Mouse (Mus musculus) T-cell, adult 2 months (primary cell): ENCODE results near the gene Gm28308.

ENCODE experiments used
- DNase-seq: peaks from one replicate; pipeline ENCODE4 v3.0.0; 2022; ENCODE audit warnings: low spot score

The Gm28308 gene

DNA sequence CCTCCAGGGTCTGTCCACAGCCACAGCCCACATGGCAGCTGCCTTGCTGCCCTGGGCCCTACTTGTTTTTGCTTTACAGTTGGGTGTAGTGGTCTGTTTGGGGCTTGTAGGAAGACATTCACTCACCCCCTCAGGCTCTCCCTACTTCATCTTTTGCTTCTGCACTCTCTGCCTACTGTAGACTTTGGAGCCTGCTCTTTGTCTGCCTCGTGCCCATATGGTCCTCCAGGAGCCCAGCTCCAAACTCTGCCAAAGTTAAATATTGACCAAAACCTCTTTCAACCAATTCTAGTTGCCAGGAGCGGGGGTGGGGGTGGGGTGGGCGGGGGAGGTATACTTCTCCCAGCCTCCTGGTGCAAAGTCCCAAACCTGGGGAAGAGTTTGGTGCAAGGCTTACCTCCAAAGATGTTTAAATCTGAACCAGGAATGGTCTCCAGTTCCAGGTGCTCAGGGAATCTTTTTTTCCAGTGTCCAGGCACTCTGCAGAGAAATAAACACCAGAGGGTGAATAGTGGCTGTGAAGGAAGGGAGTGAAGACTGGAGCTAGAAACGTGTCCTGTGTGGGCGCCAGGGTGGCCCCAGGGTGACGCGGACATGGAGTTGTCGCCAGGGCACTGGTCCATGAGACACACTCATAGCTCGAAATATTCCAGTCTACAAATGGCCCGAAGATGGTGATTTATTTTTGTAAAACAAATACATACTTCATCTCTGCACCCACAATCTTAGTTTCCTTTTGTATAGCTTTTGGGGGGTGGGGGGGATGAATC, 29.6 kb downstream of the Gm28308 start:
- no peak for DNase-seq

DNA sequence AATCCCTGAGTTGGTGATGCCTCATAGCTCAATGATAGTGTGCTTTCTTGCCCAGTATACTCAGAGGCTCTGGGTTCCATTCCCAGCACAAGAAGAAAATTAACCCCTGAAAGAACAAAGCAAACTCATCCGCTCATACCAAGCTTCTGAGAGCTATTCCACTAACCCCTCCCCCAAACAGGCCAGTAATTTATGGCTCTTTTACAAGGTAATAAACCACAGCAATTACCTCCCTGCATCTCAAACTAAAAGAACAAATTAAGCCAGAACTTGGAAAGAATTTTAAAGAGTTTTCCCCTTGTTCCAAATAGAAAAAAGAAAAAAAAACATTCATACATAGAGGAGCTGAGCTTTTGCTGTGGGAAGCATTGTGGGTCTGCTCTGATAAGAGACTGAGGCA, 30.3 kb downstream of the Gm28308 start:
- DNase-seq, result no peak

DNA sequence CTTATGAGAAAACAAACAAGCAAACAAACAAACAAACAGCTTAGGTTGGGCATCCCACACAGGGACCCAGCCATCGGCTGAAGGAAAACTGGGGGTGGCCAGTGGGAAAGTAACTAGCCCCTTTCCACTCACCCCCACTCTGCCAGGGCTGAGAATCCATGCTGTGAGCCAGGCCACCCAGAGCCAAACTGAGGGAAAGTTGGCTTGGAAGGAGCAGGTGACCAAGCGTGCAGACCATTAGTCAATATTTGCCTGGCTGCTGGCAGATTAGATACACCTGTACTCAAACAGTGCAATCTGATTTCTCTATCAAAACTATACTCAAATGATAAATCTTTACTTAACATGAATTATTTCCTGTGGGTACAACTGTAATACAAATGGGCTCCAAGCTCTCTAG, 31.1 kb downstream of the Gm28308 start:
- no peak for DNase-seq

DNA sequence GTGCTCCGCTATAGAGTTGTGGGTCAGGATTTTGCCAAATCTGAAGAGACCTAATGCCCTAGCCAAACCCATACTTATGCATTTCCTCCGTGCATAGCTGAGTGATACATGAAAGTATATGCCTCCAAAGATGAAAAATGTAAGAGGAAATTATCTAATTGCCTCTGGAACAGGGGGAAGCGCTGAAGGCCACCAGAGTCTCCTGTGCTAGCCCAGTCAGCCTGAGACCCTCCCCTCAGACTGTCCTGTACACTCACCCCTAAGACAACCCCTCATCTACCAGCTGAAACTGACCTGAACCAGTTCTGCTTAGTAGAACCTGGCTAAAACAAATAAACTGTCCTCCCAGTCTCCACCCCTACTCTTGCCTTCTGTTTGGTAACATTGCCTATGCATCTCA, 32.4 kb downstream of the Gm28308 start:
- no peak for DNase-seq

DNA sequence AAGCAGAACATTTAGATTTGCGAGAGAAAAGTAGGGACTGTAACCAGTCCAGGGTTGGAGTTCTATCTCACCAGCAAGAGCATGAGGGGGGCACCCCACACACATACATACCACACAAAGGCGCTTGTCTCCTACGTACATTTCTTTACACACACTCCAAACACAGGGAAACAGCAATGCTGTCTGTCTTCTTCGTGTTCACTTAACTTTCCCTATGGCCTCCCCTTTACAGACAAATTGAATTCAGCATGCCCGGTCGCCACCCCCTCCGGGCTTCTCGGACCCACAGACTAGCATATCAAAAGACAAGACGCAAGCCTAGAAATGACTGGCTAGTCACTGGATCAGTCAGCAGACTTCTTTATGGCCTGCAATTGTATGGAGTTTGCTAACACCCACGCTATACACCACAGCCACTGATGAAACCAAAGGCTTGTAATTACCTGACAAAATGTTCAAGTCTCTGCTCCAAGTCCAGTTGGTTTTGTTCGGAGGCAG, 32.9 kb downstream of the Gm28308 start:
- DNase-seq, result no peak

DNA sequence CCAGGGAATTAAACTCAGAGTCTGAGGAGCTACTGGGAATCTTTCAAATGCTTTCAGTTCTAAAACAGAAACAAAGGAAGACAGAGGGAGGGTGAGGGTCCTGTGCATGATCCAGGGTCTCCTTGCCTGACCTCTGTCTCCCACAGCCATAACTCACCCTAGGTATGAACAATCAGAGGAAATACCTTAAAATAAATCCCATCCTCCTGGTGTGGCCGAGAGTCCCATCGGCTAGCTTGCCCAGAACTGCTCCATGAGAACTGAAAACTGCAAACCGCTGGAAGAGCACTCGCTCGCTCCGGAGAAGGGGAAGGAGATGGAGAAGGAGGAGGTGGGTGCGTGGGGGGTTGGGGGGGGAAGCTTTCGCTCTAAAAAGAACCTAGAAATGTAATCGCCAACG, 33.4 kb downstream of the Gm28308 start:
- no peak for DNase-seq

DNA sequence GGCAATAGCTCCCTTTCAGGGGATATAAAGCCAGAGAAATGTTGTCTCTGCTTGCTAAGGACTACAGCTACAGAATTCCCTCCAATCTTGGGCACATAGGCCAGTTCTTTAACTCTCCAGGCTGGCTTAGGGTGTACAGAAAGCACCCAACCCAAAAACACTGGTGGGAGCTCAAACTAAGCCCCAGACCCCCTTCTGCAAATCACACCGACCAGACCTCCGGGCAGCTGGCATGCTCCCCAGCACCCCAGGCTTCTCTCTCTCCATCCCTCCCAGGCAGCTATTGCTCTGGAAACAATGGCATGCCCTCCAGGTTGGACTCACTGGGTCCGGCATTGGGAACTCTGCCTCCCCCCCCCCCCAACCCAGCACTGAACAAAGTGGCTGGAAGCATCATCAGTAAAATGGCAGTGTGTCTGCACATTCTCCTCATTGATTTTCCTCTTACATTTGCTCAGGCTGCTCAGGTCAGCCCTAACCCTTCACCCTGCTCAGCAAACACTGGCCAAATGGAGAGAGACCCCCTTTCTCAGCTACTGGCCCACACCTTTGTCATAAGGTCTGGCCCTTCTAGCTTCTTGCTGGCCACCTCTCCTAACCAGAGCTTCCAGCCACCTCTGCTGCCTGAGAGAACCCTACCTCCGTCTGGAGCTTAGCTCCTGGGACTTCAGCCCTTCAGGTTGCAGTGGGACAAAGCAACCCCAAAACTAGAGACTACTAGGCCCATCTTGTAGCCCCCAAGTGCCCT, 34.0 kb downstream of the Gm28308 start:
- no peak for DNase-seq

DNA sequence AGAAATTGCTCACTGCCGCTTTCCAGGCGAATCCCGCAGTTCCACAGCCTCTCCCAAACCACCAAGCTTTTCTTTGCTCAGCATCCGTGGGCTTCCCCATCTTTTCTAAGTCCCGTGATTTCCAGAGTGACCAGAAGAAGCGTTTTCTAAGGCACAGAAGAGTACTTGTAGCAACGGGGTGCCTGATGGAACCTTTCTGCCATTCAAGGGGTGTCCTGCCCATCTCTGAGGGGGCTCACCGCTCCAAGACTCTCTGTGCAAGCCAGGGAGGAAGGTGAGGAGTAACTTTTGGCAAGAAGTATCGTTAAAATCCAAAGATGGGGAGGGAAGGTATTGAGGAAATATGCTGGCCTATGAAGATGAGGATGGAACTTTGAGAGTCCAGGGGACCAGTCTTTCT, 35.3 kb downstream of the Gm28308 start:
- no peak for DNase-seq

DNA sequence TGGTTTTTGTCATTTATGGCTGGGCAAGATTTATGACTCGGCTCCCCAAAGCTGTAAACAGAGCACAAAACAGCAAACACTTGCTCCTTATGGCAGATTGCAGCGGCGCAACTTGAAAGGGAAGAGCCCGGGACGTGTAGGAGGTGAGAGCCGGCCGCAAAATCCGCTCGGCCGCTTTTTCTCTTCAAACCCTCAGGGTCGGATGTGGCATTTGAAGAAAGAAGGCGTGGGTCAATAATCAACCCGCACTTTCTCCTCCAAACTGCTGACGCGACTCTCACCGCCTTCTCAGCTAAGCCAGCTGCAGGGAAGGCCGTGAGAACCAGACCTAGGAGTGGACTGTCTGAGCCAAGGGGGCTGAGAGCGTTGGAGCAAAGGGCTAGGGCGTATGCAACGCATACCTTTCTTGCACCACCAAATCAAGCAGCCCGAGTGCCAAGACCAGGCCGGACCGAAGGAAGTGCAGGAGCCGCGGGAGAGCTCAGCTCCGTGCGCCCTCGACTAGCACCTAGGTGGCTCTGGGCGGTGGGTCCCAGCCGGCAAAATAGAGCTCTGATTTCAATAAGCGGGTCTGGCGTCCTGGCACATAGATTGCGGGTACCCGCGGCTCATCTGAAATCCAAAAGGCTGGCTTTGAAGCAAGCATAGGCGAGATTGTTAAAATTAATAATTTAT, 35.9 kb downstream of the Gm28308 start, which contains the start of gene 5730596B20Rik:
5730596B20Rik (plus strand) TSS at position 438 of the 675 bp plus-strand sequence.
- DNase-seq, result no peak

DNA sequence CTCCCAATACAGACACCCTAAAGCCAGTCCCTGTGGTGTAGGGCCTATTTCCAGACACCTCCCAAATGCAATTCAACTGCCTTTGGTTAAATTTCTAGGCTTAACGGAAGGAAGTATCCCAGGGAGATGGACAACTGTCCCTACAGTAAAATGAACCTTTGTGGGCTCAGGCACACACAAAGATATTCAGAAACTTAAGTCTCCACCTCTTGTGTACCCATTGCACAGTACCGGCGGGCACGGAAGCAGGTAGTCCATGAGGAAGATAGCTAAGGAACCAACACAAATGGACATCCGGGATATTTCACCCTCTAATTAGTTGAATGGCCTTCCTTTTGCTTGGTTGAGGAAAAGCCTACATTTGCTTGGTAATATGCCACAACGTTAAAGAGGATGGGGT, 36.7 kb downstream of the Gm28308 start:
- no peak for DNase-seq

DNA sequence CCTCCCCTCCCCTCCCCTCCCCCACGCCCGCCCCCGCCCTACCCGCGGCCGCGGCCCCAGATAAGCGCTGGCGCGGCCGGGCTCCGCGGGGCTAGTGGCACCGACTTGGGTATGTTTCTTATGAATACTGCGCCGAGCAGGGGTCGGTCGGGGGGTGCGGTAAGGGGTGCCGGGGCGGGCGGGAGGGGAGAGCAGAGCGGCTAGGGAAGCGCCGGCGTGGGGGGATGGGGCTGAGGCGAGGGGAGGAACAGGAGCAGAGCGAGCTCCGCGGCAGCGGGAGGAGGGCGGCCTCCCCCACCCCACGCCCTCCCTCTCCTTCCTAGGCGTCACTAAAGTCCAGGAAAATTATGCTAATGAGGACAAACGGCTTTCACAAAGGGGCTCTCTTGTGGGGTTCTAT, 37.3 kb downstream of the Gm28308 start:
- DNase-seq, result no peak

DNA sequence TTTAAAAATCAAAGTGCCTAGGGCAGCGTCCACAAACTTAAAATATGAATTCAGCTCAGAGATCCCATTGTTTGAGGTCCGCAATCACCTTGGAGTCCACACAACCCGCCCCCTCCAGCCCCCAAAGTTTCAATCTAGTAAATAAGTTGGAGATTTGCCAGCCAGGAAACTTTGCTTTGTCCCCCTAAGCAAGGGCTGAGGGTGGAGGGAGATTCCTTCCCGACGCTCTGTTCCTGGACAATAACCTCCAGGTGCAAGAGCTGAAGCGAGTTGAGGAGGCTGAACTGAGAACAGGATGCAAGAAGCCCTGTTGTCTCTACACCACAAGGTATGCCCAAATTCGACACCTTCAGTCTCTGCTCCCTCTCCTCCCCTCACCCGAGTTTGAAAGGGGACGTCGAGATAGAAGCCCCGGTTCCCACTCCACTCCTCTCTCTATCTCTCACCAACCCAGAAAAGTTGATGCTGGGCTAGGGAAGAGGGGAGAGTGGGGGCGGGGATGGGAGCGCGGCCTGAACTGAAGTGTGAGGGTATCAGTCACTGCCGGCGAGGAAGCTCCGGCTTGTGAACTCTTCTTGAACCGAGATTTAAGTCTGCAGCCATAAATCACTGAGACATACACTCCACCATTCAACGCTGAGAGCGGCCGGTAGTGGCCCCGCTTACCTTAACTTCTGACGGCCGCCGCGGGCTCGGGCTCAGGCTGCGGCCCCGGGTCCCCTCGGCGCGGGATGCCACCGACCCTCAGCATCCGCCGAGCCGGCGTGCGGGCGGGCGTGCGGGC, 38.0 kb downstream of the Gm28308 start:
- DNase-seq, result no peak

DNA sequence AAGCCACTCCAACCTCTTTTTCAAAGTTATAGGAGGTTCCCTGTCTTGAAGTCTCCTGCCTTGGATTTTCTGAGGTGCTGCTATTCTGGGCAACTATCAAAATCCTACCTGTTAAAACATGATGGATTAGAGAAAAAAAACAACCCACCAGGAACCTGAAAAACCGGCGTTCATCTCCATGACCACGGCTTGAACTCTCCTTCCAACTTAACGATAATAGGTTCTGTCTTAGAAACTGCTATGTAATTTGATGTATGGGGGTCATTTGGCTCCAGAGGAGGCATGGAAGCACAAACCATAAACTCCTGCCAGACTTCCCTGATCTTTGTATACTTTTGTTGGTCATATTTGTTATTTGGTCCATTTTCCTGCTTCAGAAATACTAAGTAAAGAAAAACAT, 39.5 kb downstream of the Gm28308 start:
- no peak for DNase-seq

DNA sequence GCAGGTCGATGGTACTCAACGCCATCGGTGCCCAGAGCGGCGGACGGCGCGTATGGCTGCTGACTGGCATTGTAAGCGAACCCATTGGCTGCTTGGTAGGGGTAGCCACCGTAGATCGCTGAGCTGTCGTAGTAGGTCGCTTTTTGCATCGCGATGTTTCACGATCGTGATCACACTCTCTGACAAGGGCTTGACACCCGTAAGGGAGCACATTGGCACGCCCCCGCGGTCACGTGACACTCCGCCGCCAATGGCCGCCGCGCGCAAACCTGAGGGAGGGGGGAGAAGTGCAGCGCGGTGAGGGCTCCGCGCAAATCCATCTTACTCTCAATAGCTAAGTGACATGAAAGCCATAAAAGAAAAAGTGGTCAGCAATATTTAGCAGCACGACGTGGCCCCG, 40.6 kb downstream of the Gm28308 start:
- no peak for DNase-seq

DNA sequence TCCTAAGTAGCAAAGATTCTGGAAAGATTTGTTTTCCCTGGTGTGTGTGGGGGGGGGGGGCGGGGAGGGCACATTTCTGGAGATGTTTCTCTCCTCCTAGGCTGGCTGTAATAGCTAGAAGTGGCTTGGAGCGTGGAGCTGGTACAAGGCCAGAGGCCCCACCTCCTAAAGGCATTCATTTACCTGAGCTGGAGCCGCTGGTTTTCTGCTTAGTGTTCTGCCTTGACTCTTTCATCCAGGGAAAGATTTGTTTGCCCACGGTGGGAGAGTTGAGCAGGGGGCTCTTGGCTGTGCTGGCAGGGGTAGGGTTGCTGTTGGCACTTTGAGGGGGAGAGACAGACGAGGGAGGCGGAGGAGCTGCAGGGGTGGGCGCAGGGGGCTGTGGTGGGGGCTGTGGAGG, 41.2 kb downstream of the Gm28308 start:
- no peak for DNase-seq

DNA sequence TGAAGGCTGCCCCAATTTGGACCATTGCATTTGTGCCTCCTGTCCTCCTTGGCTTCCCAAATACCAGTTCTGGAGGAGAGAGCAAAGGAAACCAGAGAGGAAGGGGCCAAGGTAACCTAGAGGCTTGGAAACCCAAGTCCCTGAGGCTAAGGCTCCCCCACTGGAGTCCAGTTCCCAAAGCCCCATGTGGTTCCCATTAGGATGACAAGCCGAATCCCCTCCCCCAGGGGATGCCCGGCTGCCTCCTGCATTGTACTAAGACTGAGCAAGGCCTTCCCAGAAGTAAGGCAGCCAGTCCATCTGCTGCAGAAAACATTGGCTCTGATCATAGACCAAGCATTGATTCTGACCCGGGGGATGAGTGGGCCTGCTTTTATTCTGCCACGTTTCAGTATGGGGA, 41.8 kb downstream of the Gm28308 start:
- no peak for DNase-seq

DNA sequence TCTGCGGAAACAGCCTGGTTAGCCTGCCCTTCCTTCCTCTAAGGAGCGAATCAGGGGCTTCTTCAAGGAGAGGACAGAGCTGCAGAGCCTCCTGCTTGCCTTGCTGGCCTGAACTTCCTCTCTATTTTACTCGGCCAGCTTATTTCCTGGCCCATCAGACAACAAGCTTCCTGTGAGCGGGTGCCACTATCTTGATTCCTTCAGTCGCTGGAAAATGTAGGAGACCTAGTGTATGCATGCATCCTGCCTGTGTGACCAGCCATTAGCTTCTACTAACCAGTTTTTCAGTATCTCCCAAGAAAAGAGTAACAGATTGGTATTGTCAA, 42.3 kb downstream of the Gm28308 start:
- DNase-seq, result no peak

DNA sequence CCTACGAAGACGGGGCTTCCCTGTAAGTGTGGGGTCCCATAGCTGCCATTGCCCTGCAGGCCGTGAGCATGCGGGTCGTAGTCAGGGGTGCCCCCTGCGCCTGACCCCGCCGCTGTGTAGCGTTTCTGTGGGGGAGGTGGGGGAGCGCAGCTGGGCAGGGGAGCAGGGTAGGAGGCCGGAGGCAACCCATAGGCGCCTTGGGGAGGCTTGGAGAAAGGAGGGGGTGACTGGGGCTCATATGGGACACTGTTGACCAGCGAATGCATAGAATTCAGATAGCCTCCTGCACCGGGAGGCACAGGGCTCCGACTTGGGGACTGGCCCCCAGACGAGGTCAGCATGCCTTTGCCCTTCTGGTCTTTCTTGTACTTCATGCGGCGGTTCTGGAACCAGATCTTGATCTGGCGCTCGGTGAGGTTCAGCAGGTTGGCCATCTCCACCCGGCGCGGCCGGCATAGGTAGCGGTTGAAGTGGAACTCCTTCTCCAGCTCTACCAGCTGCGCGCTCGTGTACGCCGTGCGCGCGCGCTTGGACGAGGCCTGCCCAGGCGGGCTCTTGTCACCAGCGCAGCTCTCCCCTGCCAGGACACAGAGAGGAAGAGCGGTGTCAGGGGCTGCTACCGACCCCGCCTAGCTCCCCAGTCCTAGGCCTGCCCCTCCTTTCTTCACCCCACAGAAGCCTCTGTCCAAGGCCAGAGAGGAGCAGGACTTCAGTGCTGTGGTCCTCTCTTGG, 42.8 kb downstream of the Gm28308 start:
- DNase-seq, result no peak

DNA sequence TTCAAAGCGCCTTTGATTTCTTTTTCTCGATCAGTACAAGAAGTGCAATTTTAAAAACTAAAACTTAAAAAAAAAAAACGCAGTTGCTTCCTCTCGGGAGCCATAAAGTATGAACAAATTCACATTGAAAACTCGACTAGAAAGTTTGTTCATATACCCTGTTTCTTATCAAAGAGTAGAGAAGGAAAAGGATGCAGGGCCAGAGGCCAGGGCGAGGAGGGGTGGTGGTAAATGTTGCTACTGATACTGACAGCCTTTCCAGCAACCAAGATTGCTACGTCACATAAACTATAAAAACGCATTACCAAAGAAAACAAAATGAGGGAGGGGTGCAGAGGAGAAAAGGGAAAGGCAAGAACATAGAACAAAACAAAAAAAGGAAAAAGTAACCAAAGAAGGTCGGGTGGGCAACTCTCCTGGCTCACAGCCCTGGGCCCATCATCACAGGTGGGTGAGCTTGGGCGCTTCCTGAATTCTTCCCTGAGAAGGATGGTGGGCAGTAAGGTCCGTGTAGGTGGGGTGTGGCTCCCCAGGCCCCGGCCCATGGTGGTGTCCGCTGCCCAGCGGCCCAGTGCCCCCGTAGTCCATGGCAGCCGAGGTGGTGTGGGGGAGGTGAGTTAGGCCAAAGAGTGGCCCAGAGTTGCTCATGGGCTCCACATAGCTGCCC, 43.5 kb downstream of the Gm28308 start:
- no peak for DNase-seq

DNA sequence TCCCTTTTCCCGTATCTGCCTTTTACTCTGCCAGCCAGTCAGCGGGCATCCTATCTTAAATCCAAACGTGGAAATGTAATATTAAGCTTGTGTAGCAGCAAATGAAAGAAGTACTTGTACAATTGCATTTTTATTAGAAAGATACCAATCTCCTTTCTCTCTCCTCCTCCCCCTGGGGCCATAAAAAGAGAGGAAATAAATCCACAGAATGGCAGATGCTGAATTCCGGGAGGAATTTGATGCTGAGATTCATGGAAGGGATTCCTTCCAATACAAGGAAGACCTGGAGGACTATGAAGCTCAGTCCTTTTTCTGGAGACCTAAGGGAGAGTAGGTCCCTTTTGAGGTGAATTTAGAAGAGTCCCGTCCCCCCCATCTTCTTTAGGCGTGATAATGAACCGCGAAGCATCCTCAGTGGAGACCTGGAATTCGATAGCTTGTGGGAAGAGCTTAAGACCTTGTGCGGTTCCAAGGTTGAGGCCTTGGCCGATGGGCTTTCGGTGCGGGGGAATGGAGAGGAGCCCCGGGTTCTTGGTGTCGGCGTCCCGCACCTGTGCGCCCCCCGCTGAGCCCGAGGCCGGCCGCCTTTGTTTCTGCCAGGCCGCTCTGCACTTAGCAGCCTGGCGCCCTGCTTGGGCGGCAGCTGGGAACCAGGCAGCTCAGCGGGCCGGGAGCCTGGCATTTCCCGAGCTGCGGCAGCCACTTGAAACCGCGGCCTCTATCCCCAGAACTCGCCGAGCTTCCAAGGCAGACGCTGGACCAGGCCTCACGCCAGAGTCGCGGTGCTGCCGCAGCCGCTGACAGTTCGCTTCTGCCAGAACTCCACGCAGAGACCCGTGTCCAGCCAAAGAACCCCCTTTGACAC, 44.7 kb downstream of the Gm28308 start:
- DNase-seq, result no peak
